8 mouse cellular contexts compared by ENCODE assay signal in the genomic region with DNA sequence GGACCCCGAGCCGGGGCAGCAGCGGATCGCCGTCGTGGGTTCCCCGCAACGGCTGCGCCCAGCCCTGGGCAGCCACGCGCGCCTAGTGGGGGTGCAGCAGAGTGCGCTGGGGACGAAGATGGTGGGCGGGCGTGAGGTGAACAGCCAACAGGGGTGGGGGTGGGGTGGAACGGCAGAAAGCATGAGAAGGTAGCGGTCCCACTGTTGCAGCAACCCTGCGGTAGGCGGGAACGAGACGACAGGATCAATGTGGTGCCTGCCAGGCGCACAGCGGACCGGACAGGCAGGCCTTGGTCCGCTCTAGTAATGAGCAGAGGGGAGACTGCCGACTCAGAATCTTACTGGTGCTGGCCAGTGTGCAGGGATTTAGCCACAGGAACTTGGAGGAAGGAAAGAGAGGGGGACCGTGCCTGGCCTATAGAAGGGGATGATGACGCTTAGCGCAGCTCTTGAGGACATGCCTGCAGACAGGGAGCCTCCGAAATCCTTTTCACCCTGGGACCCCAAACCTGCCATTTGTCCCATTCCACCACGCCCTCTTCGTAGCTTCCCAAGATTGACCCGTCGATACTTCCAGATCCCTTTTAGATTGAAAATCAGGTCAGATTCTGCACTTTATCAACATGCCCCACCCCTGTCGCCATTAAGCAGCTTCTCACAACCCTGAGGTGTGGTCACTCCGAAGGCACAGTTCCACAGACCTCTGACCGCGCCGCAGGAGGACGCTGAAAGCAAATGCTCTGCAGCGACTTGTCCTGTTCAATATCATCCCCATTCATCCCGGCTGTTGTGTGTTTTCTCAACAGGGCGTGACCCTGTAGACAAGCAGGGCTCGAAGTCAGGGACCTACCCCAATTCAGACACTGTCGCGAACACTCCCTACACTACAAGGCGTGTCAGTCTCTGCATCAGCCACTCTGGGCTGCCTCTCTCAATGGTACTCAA.
DNase-seq lines count a peak whose midpoint lies in the region; ATAC-seq and TF ChIP-seq lines count a peak whose summit lies in the region.

No protein-coding gene starts in this region.

- ATAC-seq in heart, embryonic 11.5 days (replicated peaks; ENCODE audit: insufficient number of reproducible peaks, low FRiP score, low TSS enrichment), result no peak
- no peak for ATAC-seq in limb, embryonic 15.5 days (ENCODE audit: insufficient number of reproducible peaks, low FRiP score, low TSS enrichment, low read depth)

- H3K36me3 ChIP-seq in heart, embryonic 11.5 days (ENCODE audit: control insufficient read depth, insufficient read depth, low read length), result no peaks in the 10 kb centered on the region
- no peaks in the 10 kb centered on the region for H3K36me3 ChIP-seq in testis, adult 2 months (ENCODE audit: control insufficient read depth, insufficient read depth, low read length)
- no peaks in the 10 kb centered on the region for H3K36me3 ChIP-seq in limb, embryonic 15.5 days

- no peak overlapping the region for H3K9ac ChIP-seq in heart, embryonic 11.5 days (ENCODE audit: low read depth, low read length)
- no peak overlapping the region for H3K9ac ChIP-seq in limb, embryonic 15.5 days

- peak overlapping the region; percentile 81 for H3K4me2 ChIP-seq in heart, embryonic 11.5 days
- H3K4me2 ChIP-seq in limb, embryonic 15.5 days, result peak overlapping the region; percentile 91

- H3K4me3 ChIP-seq in heart, embryonic 11.5 days (ENCODE audit: low read depth, low read length), result peak overlapping the region; percentile 43
- peak overlapping the region; percentile 12 for H3K4me3 ChIP-seq in testis, adult 2 months (ENCODE audit: control insufficient read depth, low read depth, low read length)
- H3K4me3 ChIP-seq in limb, embryonic 15.5 days, result peak overlapping the region; percentile 43

- H3K27ac ChIP-seq in heart, embryonic 11.5 days (ENCODE audit: low read depth, low read length), result no peak overlapping the region
- no peak overlapping the region for H3K27ac ChIP-seq in testis, adult 2 months (ENCODE audit: control insufficient read depth, insufficient read depth, low read depth, low read length)
- no peak overlapping the region for H3K27ac ChIP-seq in limb, embryonic 15.5 days

- WGBS in heart, embryonic 11.5 days (ENCODE audit: insufficient replicate concordance), result under 1% methylated on average over 48 of the region's 48 CpGs
- under 1% methylated on average over 48 of the region's 48 CpGs for WGBS in limb, embryonic 15.5 days

- no peak for TF ChIP-seq CTCF in testis, adult 2 months (IDR thresholded peaks at IDR 0.05; ENCODE audit: control insufficient read depth, insufficient read depth, insufficient replicate concordance, low read depth, low read length)

- H3K9me3 ChIP-seq in heart, embryonic 11.5 days (replicated peaks; ENCODE audit: control insufficient read depth, low read length), result no peaks in the 10 kb centered on the region
- H3K9me3 ChIP-seq in limb, embryonic 15.5 days, result no peaks in the 10 kb centered on the region

- H3K27me3 ChIP-seq in heart, embryonic 11.5 days (ENCODE audit: control insufficient read depth, insufficient read depth, low read length), result peaks cover 74% of the 10 kb centered on the region
- H3K27me3 ChIP-seq in testis, adult 2 months (ENCODE audit: control insufficient read depth, insufficient read depth, low read length), result no peaks in the 10 kb centered on the region; the same call in 1 of the 2 replicates
- peaks cover 80% of the 10 kb centered on the region for H3K27me3 ChIP-seq in limb, embryonic 15.5 days

- no peak for DNase-seq in heart, adult 8-10 months (ENCODE audit: low spot score)
- DNase-seq in testis, postnatal 14 days (ENCODE audit: low spot score), result no peak
- no peak for DNase-seq in adrenal gland, adult 18-20 months (ENCODE audit: low spot score in 2 of 2)
- DNase-seq in lung, postnatal 14 days, result no peak
- DNase-seq in thymus, postnatal 14 days, result no peak

- peaks cover 9% of the 10 kb centered on the region for H3K4me1 ChIP-seq in heart, embryonic 11.5 days (ENCODE audit: control insufficient read depth, insufficient read depth, low read length)
- H3K4me1 ChIP-seq in testis, adult 2 months (ENCODE audit: control insufficient read depth, insufficient read depth, low read length), result peaks cover 26% of the 10 kb centered on the region
- H3K4me1 ChIP-seq in limb, embryonic 15.5 days, result peaks cover 37% of the 10 kb centered on the region

- TF ChIP-seq POLR2A in testis, adult 2 months (IDR thresholded peaks at IDR 0.05; ENCODE audit: control insufficient read depth, low read depth, low read length), result peak; percentile 23; the same call in 1 of the 2 replicates
